Mouse (Mus musculus) ES-E14 (cell line): ENCODE results near the gene Dnaaf1.

ENCODE experiments used
- CHD2 ChIP-seq: IDR thresholded peaks from 2 replicates; pipeline ENCODE4 v1.6.1; 2014; ENCODE audit warnings: mild to moderate bottlenecking, low read depth, low read length, inconsistent platforms
- HCFC1 ChIP-seq: IDR thresholded peaks from 2 replicates; pipeline ENCODE4 v1.6.1; 2012; ENCODE audit warnings: low read length, inconsistent platforms, borderline replicate concordance; ENCODE audit not compliant: insufficient read depth
- MAFK ChIP-seq: IDR thresholded peaks from 2 replicates; pipeline ENCODE4 v1.6.1; 2014; ENCODE audit warnings: mild to moderate bottlenecking, low read depth, low read length, inconsistent platforms; ENCODE audit not compliant: insufficient read depth
- ZC3H11A ChIP-seq: IDR thresholded peaks from 2 replicates; pipeline ENCODE4 v1.6.1; 2012; ENCODE audit warnings: low read depth, mild to moderate bottlenecking, inconsistent platforms, low read length, borderline replicate concordance
- ZNF384 ChIP-seq: IDR thresholded peaks from 2 replicates; pipeline ENCODE4 v1.6.1; 2012; ENCODE audit warnings: low read depth, low read length, inconsistent platforms

DNA sequence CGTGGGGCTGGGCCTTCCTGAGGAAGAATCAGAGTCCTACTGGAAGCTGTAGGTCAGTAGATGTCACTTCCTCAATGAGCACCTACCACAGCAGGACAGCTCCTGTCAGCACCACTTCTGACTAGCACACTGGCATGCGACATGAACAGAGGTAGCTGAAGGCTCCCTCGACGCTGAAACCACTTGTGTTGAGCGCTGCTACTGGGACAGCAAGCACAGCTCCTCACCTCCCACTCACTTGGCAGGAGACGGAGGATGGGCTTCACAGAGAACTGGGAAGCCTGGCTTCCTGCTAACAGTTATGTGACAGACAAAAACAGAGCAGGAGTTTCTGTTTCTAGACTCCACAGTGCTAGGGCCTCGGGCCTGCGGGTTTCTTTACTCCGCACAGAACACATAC is 43.1 kb upstream of the Dnaaf1 start:
- TF ChIP-seq CHD2 (no peak), ZC3H11A (no peak), MAFK (no peak), HCFC1 (no peak), ZNF384 (no peak)
